Mouse (Mus musculus) testis, postnatal 10 days (tissue): ENCODE results near the gene Slc12a8.

Source experiments
- DNase-seq: peaks from one replicate; pipeline ENCODE4 v3.0.0; 2021; ENCODE audit warnings: low spot score

The Slc12a8 gene

DNA sequence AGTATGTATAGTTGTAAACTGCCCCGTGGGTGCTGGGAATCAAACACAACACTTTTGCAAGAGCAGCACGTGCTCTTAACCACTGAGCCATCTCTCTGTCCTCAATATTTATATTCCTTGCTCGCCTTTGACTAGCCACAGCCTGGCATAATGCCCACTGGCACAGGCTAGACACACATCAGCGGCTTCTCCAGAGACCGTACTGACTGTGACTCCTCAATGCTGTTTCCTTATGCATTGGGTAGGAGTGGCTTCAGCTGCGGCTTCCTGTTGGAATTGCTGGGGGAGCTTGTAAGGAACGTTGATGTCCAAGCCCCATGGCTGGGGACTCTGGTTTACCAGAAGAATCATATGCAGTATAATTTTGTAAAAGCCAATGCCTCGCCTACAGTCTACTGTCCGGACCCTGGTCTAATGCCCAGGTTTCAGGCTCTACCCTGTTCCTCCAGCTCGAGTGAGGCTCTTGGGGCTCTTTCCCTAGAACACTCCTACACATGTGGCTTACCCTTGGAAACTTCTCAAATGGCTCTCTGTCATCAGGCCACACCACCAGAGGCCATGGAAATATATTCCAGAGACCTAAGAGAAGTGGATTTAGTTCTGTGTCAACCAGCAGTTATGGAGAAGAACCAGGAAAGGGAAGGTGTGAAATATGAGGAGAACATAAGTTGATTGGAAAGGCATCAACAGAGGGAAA is 158.2 kb downstream of the Slc12a8 start:
- DNase-seq, result no peak

DNA sequence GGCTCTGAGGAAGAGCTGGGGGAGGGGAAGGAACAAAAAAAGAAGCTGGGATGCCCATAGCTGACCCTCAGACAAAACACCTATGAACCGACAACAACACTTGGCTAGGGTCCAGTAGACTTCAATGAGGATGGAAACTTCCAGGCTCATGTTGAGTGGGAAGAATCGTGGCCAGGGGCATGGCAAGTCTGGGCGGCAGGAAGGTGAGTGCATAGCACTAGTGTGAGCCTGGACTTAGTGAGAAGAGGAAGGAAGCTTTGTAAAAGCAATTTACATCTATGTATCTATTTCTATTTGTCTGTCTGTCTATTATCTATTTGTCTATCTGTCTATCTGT is 158.7 kb downstream of the Slc12a8 start:
- no peak for DNase-seq

DNA sequence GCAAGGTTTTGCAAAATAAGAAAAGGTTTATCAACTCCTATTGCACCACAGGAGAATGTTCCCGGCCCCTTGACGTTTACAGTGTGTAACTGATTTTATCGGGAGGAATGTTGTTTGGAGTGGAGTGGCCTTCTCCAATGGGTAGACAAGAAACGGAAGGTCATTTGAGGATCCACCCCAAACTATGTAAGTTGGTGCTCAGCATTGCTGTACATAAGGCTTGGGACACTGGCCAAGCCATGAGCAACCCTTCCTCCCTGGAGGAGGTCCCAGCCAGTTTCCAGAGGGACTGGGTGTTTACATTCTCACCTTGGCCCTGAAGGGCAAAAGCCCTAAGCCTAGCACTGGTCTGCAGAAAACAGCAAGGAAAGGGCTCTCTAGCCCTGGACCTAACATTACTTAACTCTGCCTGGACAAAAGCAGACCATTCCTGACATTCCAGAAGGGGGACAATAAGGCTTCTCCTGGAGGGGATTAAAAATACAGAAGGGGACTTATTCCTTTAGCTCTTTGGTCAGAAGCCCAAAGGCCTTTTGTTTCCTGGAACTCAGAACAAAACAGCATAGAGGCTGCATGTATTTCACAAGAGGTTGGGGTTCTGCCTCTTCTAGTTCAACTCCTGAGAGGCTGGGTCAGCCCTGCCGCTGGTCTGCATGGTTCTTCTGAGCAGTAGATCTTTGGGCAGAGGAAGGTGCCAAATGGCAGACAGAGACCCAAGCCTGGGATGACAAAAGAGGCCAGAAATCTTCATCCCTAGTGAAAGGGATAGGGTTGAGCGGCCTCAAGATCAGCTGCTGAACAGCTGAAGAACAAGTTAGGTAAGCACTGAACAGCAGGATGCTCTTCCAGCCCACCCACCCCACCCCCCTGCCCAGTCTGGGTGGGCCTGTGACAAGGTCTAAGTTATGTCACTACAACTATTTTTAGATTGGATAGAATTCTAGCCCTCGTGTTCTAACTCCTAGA is 159.5 kb downstream of the Slc12a8 start:
- no peak for DNase-seq

DNA sequence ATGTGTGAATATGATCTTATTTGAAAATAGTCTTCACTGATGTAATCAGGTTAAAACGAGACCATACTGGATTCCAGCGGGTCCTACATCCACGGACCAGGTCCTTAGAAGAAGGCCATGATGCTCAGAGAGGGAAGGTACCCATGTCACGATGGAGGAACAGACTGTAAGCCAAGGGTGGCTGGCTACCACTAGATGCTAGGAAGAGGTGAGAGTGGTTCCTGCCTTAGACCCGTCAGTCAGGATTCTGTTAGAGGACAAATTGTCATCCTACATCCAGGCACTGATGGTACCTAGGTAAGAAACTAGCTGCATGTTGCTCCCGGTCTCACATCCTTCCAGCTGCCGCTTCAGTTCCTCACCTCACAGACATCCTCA is 160.2 kb downstream of the Slc12a8 start:
- no peak for DNase-seq

DNA sequence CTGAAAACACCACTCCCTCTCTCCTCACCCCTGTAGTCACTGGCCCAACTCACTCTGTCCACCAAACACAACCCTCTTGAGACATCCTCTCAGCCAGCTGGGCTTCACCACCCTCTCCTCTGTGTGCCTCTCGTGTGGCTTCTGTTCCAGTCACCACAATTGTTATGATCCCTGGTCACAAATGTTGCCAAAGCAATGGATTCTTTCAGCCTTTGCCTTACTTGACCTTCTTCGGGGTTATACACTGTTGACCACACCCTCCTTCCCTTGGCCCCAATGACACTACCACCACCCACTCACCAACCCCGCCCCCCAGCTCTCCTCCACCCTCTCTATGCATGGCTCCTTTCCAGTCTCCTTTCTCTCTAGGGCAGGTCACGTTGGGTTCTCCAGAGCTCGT is 160.8 kb downstream of the Slc12a8 start:
- no peak for DNase-seq

DNA sequence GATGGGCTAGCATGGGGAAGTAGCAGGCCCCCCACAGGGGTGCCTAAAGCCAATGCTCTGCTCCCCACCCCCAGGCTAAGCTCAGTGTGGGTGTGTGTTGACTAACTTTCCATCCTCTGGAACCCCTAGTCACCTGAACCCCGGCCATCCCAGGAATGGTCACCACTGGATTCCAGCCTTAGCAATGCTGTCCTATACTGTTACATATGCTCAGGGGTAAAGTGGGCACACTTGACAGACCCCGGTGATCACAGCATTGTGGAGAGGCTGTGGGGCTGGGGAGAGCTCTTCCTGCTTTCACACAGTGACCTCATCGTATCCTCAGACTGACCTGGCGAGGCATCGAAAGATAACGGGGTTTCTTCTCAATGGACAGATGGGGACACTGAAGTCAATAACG is 163.1 kb downstream of the Slc12a8 start:
- DNase-seq, result no peak

DNA sequence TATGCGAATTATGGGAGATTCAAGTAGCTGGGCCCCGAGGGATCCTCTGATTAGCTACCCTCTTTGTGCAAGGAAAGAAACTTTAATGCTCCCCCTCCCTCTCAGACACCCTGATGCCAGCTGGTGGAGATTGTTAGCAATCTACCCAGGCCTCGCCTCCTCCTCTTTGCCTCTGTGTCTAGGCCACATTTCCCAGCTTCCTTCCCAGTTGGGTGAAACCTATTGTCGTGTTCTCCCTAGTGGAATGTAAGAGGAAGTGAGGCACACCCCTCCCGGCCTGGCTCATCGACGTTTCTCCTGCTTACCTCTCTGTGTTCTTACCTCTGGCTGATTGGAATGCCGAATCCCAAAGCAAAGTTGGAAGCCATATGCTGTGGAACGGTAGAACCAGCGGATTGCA is 163.7 kb downstream of the Slc12a8 start:
- DNase-seq, result no peak

DNA sequence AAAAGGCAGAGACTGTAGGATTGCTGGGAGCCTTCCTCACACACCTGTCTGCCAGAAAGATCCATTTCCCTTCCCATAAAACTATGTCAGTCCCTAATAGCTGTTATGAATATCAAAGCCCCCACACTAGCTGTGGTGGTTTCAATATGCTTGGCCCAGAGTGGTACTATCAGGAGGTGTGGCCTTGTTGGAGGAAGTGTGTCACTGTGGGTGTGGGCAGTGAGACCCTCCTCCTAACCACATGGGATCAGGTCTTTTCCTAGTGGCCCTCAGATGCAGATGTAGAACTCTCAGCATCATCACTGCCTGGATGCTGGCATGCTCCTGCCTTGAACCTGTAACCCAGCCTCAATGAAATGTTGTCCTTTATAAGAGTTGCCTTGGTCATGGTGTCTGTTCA is 164.5 kb downstream of the Slc12a8 start:
- no peak for DNase-seq

DNA sequence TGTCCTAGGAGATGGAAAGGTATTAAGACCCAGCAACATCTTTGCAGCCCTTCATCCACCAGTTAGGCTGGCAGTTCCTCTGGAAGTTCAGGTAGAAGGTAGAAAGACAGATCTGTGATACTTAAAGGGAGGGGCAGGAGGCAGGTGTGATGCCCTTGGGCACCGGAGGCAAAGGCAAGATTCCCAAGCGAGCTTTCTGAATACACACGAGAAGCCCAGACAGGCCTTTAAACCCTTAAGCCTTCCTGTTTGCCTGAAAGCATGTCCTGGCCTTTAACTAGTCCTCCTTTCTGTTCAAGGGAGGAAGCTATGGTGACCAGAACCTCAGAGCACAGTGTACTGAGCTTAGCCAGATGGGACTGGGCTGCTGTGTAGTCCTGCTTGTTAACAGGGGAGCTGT is 165.5 kb downstream of the Slc12a8 start:
- no peak for DNase-seq

DNA sequence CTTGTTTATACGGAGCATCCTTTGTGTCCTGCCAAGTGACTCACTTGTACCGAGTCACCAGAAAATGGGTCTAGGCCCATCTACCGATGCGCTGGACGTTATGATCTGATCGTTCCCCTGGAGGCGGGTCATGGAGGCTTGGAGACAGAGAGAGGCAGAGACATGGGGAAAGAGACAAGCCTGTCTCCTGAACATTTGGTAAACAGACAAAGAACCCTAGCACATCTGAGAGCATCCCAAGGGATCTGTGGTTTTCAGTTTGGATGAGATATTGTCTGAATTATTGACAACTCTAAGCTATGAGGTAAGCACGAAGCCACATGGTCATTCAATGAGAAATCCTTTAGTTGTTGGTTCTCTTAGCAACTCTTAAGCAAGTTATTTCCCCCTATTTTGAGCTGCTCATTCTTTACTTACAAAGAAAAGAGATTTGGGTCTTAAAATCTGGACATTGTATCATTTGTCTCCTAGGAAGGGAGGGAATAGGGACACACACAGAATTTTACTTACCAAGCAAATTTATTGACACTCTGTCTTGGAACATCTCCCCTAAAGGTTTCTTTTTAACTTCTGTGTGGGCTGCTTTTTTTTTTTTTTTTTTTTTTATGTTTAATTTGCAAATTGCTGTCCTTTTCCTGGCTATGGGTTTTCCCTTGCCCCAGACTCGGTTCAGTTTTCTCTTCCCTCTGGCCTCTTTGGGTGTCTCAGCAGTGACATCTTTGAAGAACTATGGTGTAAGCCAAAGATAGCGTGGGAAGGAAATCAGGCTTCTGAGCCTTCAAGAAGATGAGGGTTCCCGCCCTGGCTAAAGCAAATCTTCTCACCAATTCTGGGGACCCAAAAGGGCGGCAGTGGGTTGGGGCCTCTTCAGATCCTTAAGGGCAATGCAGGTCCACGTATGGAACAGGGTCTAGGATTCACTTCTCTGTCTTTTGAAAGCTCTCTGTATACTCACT is 166.4 kb downstream of the Slc12a8 start:
- DNase-seq, result no peak

DNA sequence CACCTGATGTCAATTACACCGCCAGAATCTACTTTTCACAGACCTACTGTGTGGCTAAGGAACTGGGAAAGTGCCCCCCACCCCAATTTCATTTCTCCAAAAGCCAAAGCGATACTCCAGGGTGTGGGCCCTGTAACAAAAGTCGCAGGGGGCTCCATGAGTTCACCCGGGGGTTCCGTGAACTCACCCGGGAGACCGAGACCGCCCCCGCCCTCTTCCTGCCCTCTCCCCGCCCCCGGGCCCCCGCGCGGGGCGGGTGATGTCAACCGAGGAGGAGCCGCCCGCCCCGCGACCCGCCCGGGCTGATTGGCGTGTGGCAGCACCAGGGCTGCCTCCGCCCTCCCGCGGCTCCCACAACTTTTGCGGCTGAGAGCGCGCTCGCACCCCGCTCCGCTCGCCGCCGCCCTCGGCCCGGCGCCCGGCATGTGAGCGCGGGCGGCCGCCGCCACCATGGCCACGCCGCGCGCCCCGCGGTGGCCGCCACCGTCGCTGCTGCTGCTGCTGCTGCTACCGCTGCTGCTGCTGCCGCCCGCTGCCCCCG is 167.1 kb downstream of the Slc12a8 start, which contains the start of gene Heg1:
Gene Heg1 (plus strand): TSS at position 209 of the 541 bp plus-strand sequence.
- peak; percentile 81 for DNase-seq

DNA sequence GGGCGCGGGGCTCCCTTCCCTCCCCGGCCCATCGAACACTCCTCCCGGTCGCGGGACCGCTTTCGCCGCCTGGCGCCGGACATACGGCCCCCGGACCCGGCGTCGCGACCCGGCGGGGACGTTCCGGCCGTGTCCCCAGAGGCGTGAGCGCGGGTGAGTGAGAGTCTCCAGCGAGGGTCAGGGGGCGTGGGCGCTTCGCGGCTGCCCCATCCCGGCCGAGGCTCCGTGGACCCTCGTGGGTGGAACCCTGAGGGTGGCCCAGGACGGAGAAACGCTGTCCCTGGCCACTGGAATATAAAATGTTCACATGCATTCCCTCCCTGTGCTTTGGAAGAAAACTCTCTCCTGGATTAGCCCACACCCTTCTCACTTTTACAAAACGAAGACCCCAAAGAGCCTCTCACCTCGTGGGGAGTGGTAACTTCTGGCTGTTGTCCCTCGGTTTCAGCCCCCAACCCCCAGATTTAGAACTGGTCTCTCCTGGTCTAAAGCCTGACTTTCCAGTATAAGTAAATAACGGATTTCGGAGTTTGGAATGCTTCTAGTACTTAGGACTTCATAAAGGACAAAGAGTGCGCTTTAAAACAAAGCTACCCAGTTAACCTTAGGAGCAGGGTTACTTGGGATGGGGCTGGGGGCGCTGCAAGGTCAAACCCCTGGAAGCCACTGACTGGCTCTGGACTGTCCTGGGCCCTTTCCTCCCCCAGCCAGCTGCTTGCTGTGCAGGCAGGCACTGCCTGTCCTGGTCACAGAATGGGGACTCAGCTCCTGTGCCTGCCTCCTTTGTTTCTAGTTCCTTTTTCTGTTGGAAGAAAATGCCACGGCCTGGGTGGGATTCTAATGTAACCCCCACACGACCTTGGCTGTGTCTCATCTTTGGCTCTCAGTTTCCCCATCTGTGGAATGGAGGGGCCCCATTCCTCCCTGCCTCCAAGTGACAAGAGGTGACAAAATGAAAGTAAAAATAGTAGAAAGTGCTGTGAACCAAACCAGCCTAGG is 167.9 kb downstream of the Slc12a8 start:
- peak; percentile 57 for DNase-seq

DNA sequence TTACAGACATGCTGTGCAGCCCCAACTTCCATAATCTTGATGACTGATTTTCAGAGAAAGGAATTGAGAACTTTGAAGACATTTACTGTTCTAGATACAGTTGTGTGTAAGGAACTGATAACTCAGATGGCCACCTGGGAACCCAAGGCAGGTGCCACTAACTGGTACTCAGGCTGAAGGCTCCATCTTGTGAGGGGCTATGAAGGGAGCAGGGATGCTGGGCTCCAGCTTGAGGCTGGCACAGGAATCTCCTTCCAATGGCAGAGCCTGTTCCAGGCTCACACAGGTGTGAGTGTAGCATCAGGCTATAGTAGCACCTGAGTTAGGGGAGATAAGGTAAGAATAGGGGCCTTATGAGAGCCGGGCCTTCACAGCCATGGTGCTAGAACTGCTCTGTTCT is 168.9 kb downstream of the Slc12a8 start:
- DNase-seq, result no peak

DNA sequence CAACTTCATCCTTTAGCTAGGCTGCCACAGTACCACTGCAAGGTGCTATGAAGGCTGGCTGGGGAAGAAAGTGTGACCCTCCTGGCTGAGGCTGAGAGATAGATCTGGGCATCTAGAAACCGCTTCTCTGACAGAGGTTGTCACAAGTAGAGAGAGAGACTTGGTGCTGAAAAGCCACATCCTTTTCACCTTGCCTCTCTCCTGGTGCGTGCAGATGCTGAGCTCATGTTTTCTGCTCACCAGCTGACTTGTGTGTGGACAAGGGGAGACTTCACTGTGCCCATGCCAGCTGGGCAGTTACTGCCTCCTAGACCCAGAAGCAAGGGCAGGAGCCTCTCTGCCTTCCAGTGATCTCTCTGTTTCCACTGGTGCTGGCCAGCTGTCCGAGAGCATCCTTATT is 170.6 kb downstream of the Slc12a8 start:
- no peak for DNase-seq

DNA sequence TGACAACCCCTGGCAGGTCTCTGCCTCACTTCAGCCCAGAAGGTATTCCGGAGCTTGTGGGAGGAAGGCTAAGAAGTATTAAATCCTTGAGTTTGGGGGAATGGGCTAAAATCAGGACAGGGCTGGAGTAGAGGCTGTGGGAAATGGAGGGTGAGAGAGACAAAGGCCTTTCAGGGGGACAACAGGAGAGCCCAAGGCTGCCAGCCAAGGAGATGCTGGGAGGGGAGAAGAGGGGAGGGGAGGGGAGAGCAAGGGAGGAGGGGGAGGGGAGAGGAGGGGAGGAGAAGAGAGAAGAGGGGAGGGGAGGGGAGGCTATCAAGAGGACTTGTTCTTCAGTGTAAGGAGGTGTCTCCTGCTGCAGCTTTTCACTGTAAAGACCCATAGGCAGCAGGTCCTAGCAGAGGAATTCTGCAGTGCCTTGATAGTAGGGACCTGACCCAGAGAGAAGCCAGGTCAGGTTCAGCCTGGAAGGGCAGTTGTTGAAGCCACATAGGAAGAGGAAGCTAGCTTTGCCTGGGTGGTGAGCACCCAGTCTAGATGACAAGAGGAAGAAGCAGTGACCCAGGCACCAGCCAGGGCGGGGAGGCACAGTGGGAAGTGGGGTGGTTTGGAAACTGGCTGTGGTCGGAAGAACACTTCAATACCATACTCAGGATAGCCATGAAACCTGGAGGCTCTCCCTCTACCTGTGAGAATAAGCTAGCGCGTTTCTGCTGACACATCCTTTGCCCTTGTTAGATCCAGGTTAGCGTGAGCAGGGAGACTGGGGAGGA is 174.0 kb downstream of the Slc12a8 start:
- DNase-seq, result no peak

DNA sequence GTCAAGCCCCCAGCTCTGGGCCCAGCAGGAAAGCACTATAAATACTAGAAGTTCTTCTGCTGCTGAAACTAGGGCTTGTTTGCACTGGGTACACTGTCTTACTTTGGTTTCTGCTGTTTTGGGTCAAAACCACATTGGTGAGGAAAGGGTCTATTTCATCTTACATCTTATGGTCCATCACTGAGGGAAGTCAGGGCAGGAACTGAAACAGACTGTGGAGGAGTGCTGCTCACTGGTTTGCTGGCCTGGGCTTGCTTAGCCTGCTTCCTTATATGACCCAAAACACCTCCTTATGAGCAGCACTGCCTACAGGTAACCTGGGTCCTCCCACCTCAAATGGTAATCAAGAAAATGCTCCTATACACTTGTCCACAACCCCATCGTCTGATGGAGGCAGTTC is 176.4 kb downstream of the Slc12a8 start:
- DNase-seq, result no peak

DNA sequence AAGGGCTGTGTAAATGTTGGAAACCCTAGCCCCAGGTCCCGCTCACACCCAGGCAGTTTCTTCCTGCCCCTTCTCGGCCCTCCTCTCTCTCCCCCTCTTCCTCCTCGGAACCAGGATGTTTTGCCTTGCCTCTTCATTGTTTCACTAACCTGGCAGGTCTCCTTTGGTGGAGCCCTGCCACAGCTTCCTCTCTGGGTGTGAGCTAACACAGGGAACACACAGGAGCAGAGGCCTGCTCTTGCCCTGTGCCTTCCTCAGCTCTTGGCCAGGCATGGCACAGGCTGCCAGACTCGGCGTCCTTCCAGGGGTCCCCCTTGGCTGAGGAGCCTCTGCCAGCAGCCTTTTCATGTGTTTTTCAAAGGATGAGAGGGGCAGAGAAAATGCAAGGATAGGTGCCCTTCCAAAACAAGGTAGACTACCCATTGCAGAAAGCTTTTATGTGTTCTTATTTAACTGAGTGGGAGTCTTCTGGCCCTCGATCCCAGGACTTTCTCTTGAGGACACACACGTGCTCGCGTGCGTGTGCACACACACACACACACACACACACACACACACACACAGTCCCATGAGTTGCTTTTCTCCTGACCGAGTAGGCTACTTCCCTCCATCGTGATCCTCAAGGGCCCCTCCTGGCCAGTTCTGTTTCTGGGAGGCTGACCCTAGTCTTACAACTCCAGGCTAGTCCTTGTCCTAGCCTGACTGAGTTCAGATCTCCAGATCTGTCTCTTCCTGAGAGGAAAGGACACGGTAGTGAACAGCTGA is 179.9 kb downstream of the Slc12a8 start:
- DNase-seq, result no peak

DNA sequence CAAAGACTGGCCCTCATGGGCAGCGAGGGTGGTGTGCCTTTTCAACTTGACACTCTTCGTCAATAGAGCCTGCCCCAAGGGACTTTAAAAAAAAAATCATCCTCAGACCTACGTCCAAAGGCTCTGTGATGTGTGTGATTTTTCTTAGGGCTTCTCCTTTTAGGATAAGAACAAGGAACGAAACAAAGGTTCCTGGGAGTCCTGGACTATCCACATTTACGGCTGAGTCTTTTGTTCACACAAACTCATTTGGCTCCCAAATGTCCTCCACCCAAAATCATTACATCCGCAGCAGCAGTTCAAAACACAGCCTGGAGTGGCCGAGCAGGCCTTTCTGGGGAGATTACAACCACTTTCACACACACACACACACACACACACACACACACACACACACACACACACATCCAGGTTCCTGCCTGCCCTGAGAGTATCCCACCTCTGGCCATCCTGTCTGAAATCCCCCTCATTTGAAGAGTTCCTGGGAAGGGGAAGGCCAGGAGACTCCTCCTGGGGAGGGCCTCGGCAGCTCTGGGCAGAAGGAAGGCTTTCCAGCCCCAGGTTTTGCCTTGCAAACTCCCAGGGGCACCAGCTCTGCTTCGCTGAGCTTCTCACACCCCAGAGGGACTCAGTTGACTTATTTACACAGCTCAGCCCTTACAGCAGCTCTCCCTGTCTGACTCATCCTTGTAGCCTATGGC is 180.6 kb downstream of the Slc12a8 start:
- DNase-seq, result no peak
